Mouse (Mus musculus) bone marrow, adult 2 months (tissue): ENCODE data around the gene Ncmap.

Source experiments
- CTCF ChIP-seq: fragments of 200-500 bp; IDR thresholded peaks from 2 replicates; pipeline ENCODE4 v1.5.1; 2011; ENCODE audit warnings: low read length, control low read depth; ENCODE audit not compliant: control insufficient read depth, insufficient read depth
- POLR2A ChIP-seq: fragments of 200-500 bp; IDR thresholded peaks from 2 replicates; pipeline ENCODE4 v1.6.1; 2011; ENCODE audit warnings: low read depth, mild to moderate bottlenecking, control low read depth, low read length, borderline replicate concordance; ENCODE audit not compliant: control insufficient read depth

GRCm38 (mm10) chr4:135425625-135426024 is 27.6 kb upstream of the Ncmap start:
- TF ChIP-seq CTCF = no peak
- TF ChIP-seq POLR2A = no peak
